Mouse (Mus musculus) erythroblast, embryonic 14.5 days (primary cell): Measurements from ENCODE around the gene Tm6sf2.

ENCODE experiments used
- GATA1 ChIP-seq: IDR thresholded peaks from 2 replicates; pipeline ENCODE4 v1.6.1; 2012; ENCODE audit warnings: low read length, inconsistent platforms, mixed read lengths
- TAL1 ChIP-seq: IDR thresholded peaks from 3 replicates; pipeline ENCODE4 v1.6.1; 2012; ENCODE audit warnings: low read length, inconsistent platforms, mixed read lengths

- TF ChIP-seq TAL1 = no peak
- no peak for TF ChIP-seq GATA1
Observed at GRCm38 (mm10) chr8:70104506-70104905, 31.8 kb downstream of the Tm6sf2 start.
